Mouse (Mus musculus): Measurements from ENCODE around the gene Ints7. TPM values are rescaled to one million over a fixed set of nuclear protein-coding genes. Genes with fewer than 3 reads are reported as not detected.

Gene Ints7
- polyA plus RNA-seq, 1 experiment, result 17.4 TPM

DNA sequence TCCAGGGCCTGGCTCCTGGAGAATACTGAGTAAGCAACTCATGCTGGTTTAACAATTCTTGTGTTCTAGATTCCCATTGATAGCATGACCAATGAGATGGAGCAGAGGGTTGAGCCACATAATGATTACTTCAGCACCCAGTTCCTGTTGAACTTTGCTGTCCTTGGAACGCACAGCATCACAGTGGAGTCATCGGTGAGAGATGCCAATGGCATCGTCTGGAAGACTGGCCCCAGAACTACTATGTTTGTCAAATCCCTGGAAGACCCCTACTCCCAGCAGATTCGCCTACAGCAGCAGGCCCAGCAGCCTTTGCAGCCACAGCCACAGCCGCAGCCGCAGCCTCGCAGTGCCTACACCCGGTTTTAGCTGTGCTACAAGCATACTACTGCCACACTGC, 45.7 kb downstream of the Ints7 start:
- Histone ChIP-seq H3K4me1 (ENCODE audit: control insufficient read depth, insufficient read depth, low read length) (no peaks in the 10 kb centered on the region), H3K4me3 (replicated peaks; ENCODE audit: extremely low read depth, low read depth, low read length) (no peak overlapping the region)
- TF ChIP-seq CTCF (IDR thresholded peaks at IDR 0.05; ENCODE audit: insufficient read depth, low read length) (no peak), POLR2A (IDR thresholded peaks at IDR 0.05; ENCODE audit: borderline replicate concordance, extremely low read depth, low read depth, low read length) (no peak)
- no peak for DNase-seq
- WGBS, result 93% methylated on average over 8 of the region's 8 CpGs

DNA sequence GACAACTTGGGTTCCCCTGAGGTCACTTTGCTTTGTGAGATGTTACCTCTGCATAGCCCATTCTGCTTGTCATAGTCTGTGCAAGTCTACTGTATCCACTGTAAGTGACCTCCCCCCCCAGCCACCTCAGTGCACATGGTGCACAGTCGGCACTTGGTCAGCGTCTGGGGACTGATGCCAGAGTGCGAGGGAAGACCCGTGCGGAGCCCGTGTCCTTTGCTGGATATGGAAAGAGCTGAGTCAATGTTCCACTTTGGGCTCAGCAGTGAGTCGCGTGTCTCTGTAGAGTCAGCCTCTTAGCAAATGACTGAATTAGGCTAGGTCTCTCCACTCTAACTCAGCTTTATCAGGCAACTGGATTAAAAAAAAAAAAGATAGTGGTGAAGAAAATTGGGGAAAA, 47.4 kb downstream of the Ints7 start:
- no peaks in the 10 kb centered on the region for H3K4me1 ChIP-seq (ENCODE audit: control insufficient read depth, insufficient read depth, low read length)
- no peak for TF ChIP-seq POLR2A (IDR thresholded peaks at IDR 0.05; ENCODE audit: borderline replicate concordance, extremely low read depth, low read depth, low read length)
- TF ChIP-seq CTCF (IDR thresholded peaks at IDR 0.05; ENCODE audit: insufficient read depth, low read length), result no peak
- WGBS, result 84% methylated on average over 8 of the region's 8 CpGs
- no peak overlapping the region for H3K4me3 ChIP-seq (replicated peaks; ENCODE audit: extremely low read depth, low read depth, low read length)
- DNase-seq, result no peak

DNA sequence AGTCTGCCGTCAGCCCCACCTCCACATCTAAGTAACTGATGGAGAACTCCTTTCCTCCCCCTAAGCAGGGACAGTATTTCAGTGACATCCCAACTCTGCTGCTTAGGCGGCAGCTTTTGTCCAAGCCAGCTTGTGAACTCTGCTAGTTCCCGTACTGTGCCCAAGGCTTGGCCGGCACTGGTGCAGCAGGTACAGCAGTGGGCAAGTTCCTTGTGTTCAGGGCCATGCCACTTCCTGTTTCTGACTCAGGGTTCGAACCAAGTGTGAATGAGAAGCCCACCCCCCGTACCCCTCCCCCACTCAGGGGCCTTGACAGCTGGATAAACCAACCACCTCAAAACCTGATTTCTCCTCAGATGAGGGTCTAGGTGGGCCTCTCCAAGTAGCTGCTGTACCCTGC, 49.1 kb downstream of the Ints7 start:
- Histone ChIP-seq H3K4me1 (ENCODE audit: control insufficient read depth, insufficient read depth, low read length) (no peaks in the 10 kb centered on the region), H3K4me3 (replicated peaks; ENCODE audit: extremely low read depth, low read depth, low read length) (no peak overlapping the region)
- DNase-seq, result no peak
- WGBS, result 50% methylated on average over 6 of the region's 6 CpGs
- TF ChIP-seq CTCF (IDR thresholded peaks at IDR 0.05; ENCODE audit: insufficient read depth, low read length) (no peak), POLR2A (IDR thresholded peaks at IDR 0.05; ENCODE audit: borderline replicate concordance, extremely low read depth, low read depth, low read length) (no peak)

DNA sequence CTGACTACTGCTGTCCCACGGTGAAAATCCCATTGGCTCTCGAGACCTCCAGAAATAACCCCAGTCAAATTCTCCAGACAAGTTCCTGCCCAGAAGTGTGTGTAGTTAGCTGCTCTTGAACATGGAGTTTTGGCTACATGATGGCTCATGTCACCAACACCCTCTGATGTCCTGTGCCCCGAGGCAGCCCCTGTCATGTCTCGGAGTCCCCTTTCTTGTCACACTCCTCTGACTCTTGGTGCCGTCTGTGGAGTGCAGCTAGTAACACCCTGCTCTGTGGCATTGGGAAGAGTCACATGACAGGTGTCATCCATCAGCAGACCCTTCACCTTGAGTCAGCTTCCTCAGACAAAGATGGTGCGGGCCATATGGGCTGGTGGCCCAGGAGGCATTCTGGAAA, 49.6 kb downstream of the Ints7 start:
- Histone ChIP-seq H3K4me3 (replicated peaks; ENCODE audit: extremely low read depth, low read depth, low read length) (no peak overlapping the region), H3K4me1 (ENCODE audit: control insufficient read depth, insufficient read depth, low read length) (no peaks in the 10 kb centered on the region)
- no peak for DNase-seq
- 37% methylated on average over 6 of the region's 6 CpGs for WGBS
- TF ChIP-seq POLR2A (IDR thresholded peaks at IDR 0.05; ENCODE audit: borderline replicate concordance, extremely low read depth, low read depth, low read length) (no peak), CTCF (IDR thresholded peaks at IDR 0.05; ENCODE audit: insufficient read depth, low read length) (no peak)

DNA sequence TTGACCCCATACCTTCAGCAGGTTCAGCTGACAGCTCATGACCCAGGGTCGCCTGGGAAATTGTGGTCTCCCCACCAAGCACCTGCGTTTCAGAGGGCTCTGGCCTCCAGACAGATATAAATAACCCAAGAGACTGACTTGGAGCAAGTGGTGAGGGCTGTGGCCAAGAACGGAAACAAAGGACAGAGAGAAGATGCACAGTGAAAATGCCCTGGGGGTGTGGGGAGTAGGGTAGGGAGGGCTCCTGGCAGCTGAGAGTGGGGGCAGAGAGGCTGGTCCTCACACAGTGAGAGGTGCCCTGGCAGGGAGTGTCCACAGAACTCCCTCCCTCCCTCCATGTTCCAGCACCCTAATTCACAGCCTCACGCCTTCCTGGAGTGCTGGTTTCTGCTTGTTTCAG, 50.2 kb downstream of the Ints7 start:
- Histone ChIP-seq H3K4me1 (ENCODE audit: control insufficient read depth, insufficient read depth, low read length) (no peaks in the 10 kb centered on the region), H3K4me3 (replicated peaks; ENCODE audit: extremely low read depth, low read depth, low read length) (no peak overlapping the region)
- WGBS, result 27% methylated on average over 4 of the region's 4 CpGs
- DNase-seq, result no peak
- TF ChIP-seq CTCF (IDR thresholded peaks at IDR 0.05; ENCODE audit: insufficient read depth, low read length) (no peak), POLR2A (IDR thresholded peaks at IDR 0.05; ENCODE audit: borderline replicate concordance, extremely low read depth, low read depth, low read length) (no peak)

DNA sequence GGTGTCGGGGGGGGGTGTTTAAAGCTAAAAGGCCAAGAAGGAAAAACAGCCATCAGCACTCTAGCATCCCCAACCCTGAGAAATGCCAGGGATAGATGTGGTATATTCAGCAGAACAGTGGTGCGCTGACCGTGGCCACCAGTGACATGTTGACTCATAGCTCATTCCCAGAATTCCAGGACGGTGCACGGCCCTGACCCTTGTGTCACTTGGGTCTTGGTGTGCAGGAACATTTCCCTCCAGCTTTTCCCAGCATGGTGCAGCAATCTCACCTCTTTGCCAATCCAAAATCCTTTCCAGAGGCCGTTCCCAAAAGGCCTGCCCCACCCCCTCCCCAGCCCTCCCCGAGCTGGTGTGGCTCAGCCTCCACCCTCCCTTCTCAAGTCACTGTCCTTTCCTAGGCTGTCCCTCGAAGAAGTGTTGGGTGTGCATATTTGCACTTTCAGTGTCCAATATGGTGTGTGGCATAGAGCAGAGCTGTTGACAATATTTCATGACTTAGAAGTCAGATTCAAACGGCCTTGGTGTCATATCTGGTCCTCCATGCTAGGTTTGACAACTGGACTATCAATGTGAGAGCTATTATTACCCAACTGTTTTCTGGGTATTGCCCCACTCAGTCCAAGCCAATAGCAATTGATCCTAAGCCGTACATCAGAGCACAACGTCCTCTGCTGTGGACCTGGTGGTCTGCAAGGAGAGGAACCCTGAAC, 53.2 kb downstream of the Ints7 start:
- DNase-seq, result no peak
- no peak overlapping the region for H3K4me3 ChIP-seq (replicated peaks; ENCODE audit: extremely low read depth, low read depth, low read length)
- TF ChIP-seq POLR2A (IDR thresholded peaks at IDR 0.05; ENCODE audit: borderline replicate concordance, extremely low read depth, low read depth, low read length) (no peak), CTCF (IDR thresholded peaks at IDR 0.05; ENCODE audit: insufficient read depth, low read length) (no peak)
- H3K4me1 ChIP-seq (ENCODE audit: control insufficient read depth, insufficient read depth, low read length), result no peaks in the 10 kb centered on the region
- 57% methylated on average over 11 of the region's 11 CpGs for WGBS

DNA sequence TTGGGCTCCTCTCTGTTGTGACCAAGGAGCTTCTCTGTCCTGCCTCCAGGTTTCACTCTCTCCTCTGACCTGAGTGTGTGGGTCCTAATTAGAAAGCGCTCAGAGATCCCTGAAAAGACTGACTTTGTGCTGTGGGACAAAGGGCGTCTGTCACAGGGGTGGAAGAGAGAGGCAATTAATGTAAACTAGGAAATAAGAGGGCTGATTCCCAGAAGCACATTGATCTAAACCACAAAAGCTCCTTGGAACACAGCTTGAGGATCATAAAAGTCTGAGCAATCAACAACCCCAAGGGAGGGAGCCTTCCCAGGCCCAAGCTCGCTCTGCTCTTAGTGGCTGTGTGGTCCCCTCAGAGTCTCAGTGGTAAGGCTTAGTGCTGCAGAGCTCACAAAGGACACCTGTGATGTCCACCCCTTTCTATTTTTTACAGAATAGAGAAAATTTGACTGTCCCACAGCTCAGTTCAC, 53.8 kb downstream of the Ints7 start:
- 83% methylated on average over 3 of the region's 3 CpGs for WGBS
- TF ChIP-seq CTCF (IDR thresholded peaks at IDR 0.05; ENCODE audit: insufficient read depth, low read length) (no peak), POLR2A (IDR thresholded peaks at IDR 0.05; ENCODE audit: borderline replicate concordance, extremely low read depth, low read depth, low read length) (no peak)
- no peak overlapping the region for H3K4me3 ChIP-seq (replicated peaks; ENCODE audit: extremely low read depth, low read depth, low read length)
- no peak for DNase-seq
- H3K4me1 ChIP-seq (ENCODE audit: control insufficient read depth, insufficient read depth, low read length), result no peaks in the 10 kb centered on the region

DNA sequence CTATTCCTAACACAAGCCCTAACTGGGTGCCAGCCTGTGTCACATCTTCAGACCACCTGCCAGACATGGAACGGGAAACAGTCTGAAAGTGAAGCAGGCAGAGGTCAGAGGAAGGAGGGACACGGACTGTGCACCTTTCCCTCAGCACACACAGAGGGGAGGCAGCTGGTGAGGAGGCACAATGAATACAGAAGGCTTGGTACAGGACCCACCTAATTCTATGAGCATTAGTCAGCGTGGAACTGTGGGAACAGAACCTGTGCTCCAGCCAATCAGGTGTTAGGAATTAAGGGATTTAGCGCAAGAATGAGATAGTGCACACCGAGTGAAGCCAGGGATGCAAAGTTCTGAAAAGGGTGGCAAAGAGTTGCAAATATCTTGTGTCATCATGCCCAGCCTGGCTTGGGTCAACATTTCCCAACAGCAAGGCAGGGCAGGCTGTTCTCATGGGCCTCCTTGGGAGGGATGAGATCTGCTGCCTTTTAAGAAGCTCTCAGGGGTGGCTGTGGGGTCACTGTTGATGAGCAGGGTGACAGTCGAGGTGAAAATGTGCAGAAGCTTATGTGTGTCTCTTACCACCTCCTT, 57.2 kb downstream of the Ints7 start:
- TF ChIP-seq CTCF (IDR thresholded peaks at IDR 0.05; ENCODE audit: insufficient read depth, low read length) (no peak), POLR2A (IDR thresholded peaks at IDR 0.05; ENCODE audit: borderline replicate concordance, extremely low read depth, low read depth, low read length) (no peak)
- WGBS, result 71% methylated on average over 6 of the region's 6 CpGs
- Histone ChIP-seq H3K4me1 (ENCODE audit: control insufficient read depth, insufficient read depth, low read length) (no peaks in the 10 kb centered on the region), H3K4me3 (replicated peaks; ENCODE audit: extremely low read depth, low read depth, low read length) (no peak overlapping the region)
- no peak for DNase-seq

DNA sequence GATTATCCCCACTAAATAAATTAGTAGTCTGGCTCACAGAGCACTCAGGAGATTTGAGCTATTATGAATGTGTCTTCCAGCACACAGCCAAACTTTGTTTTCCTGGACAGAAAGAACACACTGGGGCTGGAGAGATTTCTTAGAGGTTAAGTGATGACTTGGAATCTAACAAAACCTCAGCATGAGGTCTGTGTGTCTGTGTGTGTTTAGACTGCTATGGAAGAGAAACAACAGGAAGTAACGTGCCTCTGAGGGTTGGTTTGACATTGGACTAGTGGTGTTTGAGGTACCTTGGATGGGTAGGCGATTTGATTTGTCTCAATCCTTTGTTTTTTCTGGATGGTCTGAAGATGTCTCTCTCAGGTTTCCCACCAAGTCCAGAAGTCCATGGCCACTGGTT, 58.7 kb downstream of the Ints7 start:
- no peak for DNase-seq
- Histone ChIP-seq H3K4me3 (replicated peaks; ENCODE audit: extremely low read depth, low read depth, low read length) (no peak overlapping the region), H3K4me1 (ENCODE audit: control insufficient read depth, insufficient read depth, low read length) (no peaks in the 10 kb centered on the region)
- WGBS, result 65% methylated on average over 2 of the region's 2 CpGs
- TF ChIP-seq POLR2A (IDR thresholded peaks at IDR 0.05; ENCODE audit: borderline replicate concordance, extremely low read depth, low read depth, low read length), result no peak
- no peak for TF ChIP-seq CTCF (IDR thresholded peaks at IDR 0.05; ENCODE audit: insufficient read depth, low read length)

DNA sequence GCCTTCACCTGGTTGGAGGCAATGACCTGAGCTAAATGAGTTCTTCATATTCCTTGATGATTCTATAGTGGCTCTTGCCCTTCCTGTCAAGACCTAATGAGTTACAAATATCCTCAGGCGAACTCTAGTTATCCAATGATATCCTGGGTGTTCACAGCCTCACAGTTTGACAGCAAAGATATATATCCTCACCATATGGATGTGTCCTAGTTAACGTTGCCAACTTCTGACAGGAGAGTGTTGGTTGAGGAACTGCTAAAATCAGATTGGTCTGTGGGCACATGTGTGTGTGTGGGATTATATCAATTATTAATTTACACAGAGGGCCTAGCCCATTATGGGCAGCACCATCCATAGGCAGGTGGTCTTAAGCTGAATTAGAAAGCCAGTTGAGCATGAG, 63.0 kb downstream of the Ints7 start:
- DNase-seq, result no peak
- Histone ChIP-seq H3K4me3 (replicated peaks; ENCODE audit: extremely low read depth, low read depth, low read length) (no peak overlapping the region), H3K4me1 (ENCODE audit: control insufficient read depth, insufficient read depth, low read length) (no peaks in the 10 kb centered on the region; the same call in 1 of the 2 replicates)
- TF ChIP-seq POLR2A (IDR thresholded peaks at IDR 0.05; ENCODE audit: borderline replicate concordance, extremely low read depth, low read depth, low read length) (no peak), CTCF (IDR thresholded peaks at IDR 0.05; ENCODE audit: insufficient read depth, low read length) (no peak)
- 73% methylated on average over 2 of the region's 2 CpGs for WGBS
